Mouse (Mus musculus) kidney, adult 9 months (tissue): ENCODE results near the gene Sfr1.

ENCODE experiments used
- DNase-seq: peaks from one replicate; pipeline ENCODE4 v3.0.0; 2022

Gene Sfr1

GRCm38 (mm10) chr19:47753921-47754320 is 22.4 kb downstream of the Sfr1 start:
- DNase-seq, result no peak

GRCm38 (mm10) chr19:47754931-47755330 is 23.4 kb downstream of the Sfr1 start:
- no peak for DNase-seq

- DNase-seq, result no peak
Measured at GRCm38 (mm10) chr19:47755625-47756024, 24.1 kb downstream of the Sfr1 start.

GRCm38 (mm10) chr19:47777847-47778246 is 46.4 kb downstream of the Sfr1 start:
- no peak for DNase-seq

- DNase-seq, result no peak
Measured at GRCm38 (mm10) chr19:47780145-47780544, 48.7 kb downstream of the Sfr1 start.

- DNase-seq, result no peak
Measured at GRCm38 (mm10) chr19:47780972-47781371, 49.5 kb downstream of the Sfr1 start.

- DNase-seq, result no peak
Measured at GRCm38 (mm10) chr19:47783898-47784297, 52.4 kb downstream of the Sfr1 start.
